Mouse (Mus musculus): ENCODE results near the gene Nr1i3. TPM values are rescaled to one million over a fixed set of nuclear protein-coding genes. Genes with fewer than 3 reads are reported as not detected.

Gene Nr1i3
- polyA plus RNA-seq, 1 experiment from 2014 or later = 0.24 TPM

- no peak for ATAC-seq (ENCODE audit: insufficient number of reproducible peaks, low FRiP score, low TSS enrichment, low read depth)
- peak overlapping the region; percentile 86 for H3K4me2 ChIP-seq (replicated peaks)
- peak overlapping the region; percentile 31 for H3K9ac ChIP-seq
- WGBS = 6% methylated on average over 22 of the region's 22 CpGs
- H3K36me3 ChIP-seq = peaks cover 14% of the 10 kb centered on the region; the same call in 1 of the 2 replicates
- peaks cover 12% of the 10 kb centered on the region for H3K4me1 ChIP-seq
- H3K27ac ChIP-seq (replicated peaks) = no peak overlapping the region
- H3K9me3 ChIP-seq (replicated peaks) = no peaks in the 10 kb centered on the region
- no peaks in the 10 kb centered on the region for H3K27me3 ChIP-seq
- peak overlapping the region; percentile 72 for H3K4me3 ChIP-seq (replicated peaks)
These were observed 7.8 kb downstream of the Nr1i3 start for GRCm38 (mm10) chr1:171221281-171222193.

GRCm38 (mm10) chr1:171222238-171223155 is 8.7 kb downstream of the Nr1i3 start, which contains the start of gene Tomm40l:
Tomm40l (minus strand) TSS chr1:171222514.
- Histone ChIP-seq H3K4me3 (replicated peaks) (peak within 1 kb of the TSS; percentile 72), H3K9me3 (replicated peaks) (no peaks in the 10 kb centered on the region), H3K4me2 (replicated peaks) (peak within 1 kb of the TSS; percentile 86), H3K9ac (peak within 1 kb of the TSS; percentile 31), H3K36me3 (peaks cover 14% of the 10 kb centered on the region; the same call in 1 of the 2 replicates), H3K4me1 (peaks cover 12% of the 10 kb centered on the region), H3K27me3 (no peaks in the 10 kb centered on the region), H3K27ac (replicated peaks) (peak within 1 kb of the TSS; percentile 94)
- WGBS = under 1% methylated on average over 28 of the region's 28 CpGs
- peak; percentile 97 for ATAC-seq (ENCODE audit: insufficient number of reproducible peaks, low FRiP score, low TSS enrichment, low read depth)

- H3K9ac ChIP-seq = no peak overlapping the region
- peak overlapping the region; percentile 86 for H3K4me2 ChIP-seq (replicated peaks)
- 82% methylated on average over 6 of the region's 6 CpGs for WGBS
- no peaks in the 10 kb centered on the region for H3K9me3 ChIP-seq (replicated peaks)
- no peaks in the 10 kb centered on the region for H3K27me3 ChIP-seq
- peak overlapping the region; percentile 72 for H3K4me3 ChIP-seq (replicated peaks)
- H3K4me1 ChIP-seq = peaks cover 12% of the 10 kb centered on the region
- no peak for ATAC-seq (ENCODE audit: insufficient number of reproducible peaks, low FRiP score, low TSS enrichment, low read depth)
- peak overlapping the region; percentile 94 for H3K27ac ChIP-seq (replicated peaks)
- H3K36me3 ChIP-seq = peaks cover 11% of the 10 kb centered on the region; the same call in 1 of the 2 replicates
These were observed 9.4 kb downstream of the Nr1i3 start for GRCm38 (mm10) chr1:171223168-171223567.

- Histone ChIP-seq H3K4me3 (replicated peaks) (no peak overlapping the region), H3K27me3 (no peaks in the 10 kb centered on the region), H3K9me3 (replicated peaks) (no peaks in the 10 kb centered on the region), H3K36me3 (peaks cover 10% of the 10 kb centered on the region; the same call in 1 of the 2 replicates), H3K9ac (no peak overlapping the region), H3K4me2 (replicated peaks) (no peak overlapping the region), H3K27ac (replicated peaks) (no peak overlapping the region), H3K4me1 (peaks cover 12% of the 10 kb centered on the region)
- ATAC-seq (ENCODE audit: insufficient number of reproducible peaks, low FRiP score, low TSS enrichment, low read depth) = no peak
- WGBS = 79% methylated on average over 2 of the region's 2 CpGs
These were observed 10.0 kb downstream of the Nr1i3 start for GRCm38 (mm10) chr1:171223796-171224195.

- ATAC-seq (ENCODE audit: insufficient number of reproducible peaks, low FRiP score, low TSS enrichment, low read depth) = no peak
- H3K9ac ChIP-seq = no peak within 1 kb of the TSS
- H3K4me1 ChIP-seq = peaks cover 13% of the 10 kb centered on the region
- H3K27me3 ChIP-seq = no peaks in the 10 kb centered on the region
- no peaks in the 10 kb centered on the region for H3K9me3 ChIP-seq (replicated peaks)
- no peak within 1 kb of the TSS for H3K27ac ChIP-seq (replicated peaks)
- WGBS = 76% methylated on average over 5 of the region's 5 CpGs
- H3K4me2 ChIP-seq (replicated peaks) = no peak within 1 kb of the TSS
- no peak within 1 kb of the TSS for H3K4me3 ChIP-seq (replicated peaks)
- H3K36me3 ChIP-seq = peaks cover under 1% of the 10 kb centered on the region; the same call in 1 of the 2 replicates
These were observed 11.1 kb downstream of the Nr1i3 start, which contains the start of gene Apoa2 for GRCm38 (mm10) chr1:171224857-171225256. Apoa2 (plus strand) TSS chr1:171225054.

GRCm38 (mm10) chr1:171226780-171227179 is 13.0 kb downstream of the Nr1i3 start:
- H3K4me1 ChIP-seq = peaks cover 13% of the 10 kb centered on the region
- H3K9me3 ChIP-seq (replicated peaks) = no peaks in the 10 kb centered on the region
- H3K4me3 ChIP-seq (replicated peaks) = no peak overlapping the region
- no peak overlapping the region for H3K27ac ChIP-seq (replicated peaks)
- no peaks in the 10 kb centered on the region for H3K36me3 ChIP-seq
- H3K9ac ChIP-seq = no peak overlapping the region
- H3K4me2 ChIP-seq (replicated peaks) = no peak overlapping the region
- ATAC-seq (ENCODE audit: insufficient number of reproducible peaks, low FRiP score, low TSS enrichment, low read depth) = no peak
- WGBS = 57% methylated on average over 4 of the region's 4 CpGs
- no peaks in the 10 kb centered on the region for H3K27me3 ChIP-seq

GRCm38 (mm10) chr1:171227879-171228278 is 14.1 kb downstream of the Nr1i3 start:
- Histone ChIP-seq H3K27ac (replicated peaks) (no peak overlapping the region), H3K4me2 (replicated peaks) (no peak overlapping the region), H3K27me3 (no peaks in the 10 kb centered on the region), H3K9me3 (replicated peaks) (no peaks in the 10 kb centered on the region), H3K4me3 (replicated peaks) (no peak overlapping the region), H3K4me1 (peaks cover 10% of the 10 kb centered on the region; the same call in 1 of the 2 replicates), H3K9ac (no peak overlapping the region), H3K36me3 (no peaks in the 10 kb centered on the region)
- ATAC-seq (ENCODE audit: insufficient number of reproducible peaks, low FRiP score, low TSS enrichment, low read depth) = no peak
- WGBS = 100% methylated on average over 1 of the region's 1 CpGs

GRCm38 (mm10) chr1:171229750-171230149 is 16.0 kb downstream of the Nr1i3 start:
- 43% methylated on average over 6 of the region's 6 CpGs for WGBS
- no peak overlapping the region for H3K27ac ChIP-seq (replicated peaks)
- H3K9ac ChIP-seq = no peak overlapping the region

GRCm38 (mm10) chr1:171230215-171230614 is 16.4 kb downstream of the Nr1i3 start:
- H3K4me2 ChIP-seq (replicated peaks) = no peak overlapping the region
- 35% methylated on average over 3 of the region's 3 CpGs for WGBS
- no peak overlapping the region for H3K4me3 ChIP-seq (replicated peaks)
- no peak overlapping the region for H3K9ac ChIP-seq
- peaks cover 10% of the 10 kb centered on the region; the same call in 1 of the 2 replicates for H3K4me1 ChIP-seq
- no peak for ATAC-seq (ENCODE audit: insufficient number of reproducible peaks, low FRiP score, low TSS enrichment, low read depth)
- peaks cover 20% of the 10 kb centered on the region for H3K36me3 ChIP-seq
- H3K27ac ChIP-seq (replicated peaks) = no peak overlapping the region
- H3K27me3 ChIP-seq = no peaks in the 10 kb centered on the region
- H3K9me3 ChIP-seq (replicated peaks) = no peaks in the 10 kb centered on the region

More at GRCm38 (mm10) chr1:171229750-171230149, 16.0 kb downstream of the Nr1i3 start:
- peaks cover 15% of the 10 kb centered on the region for H3K36me3 ChIP-seq
- no peaks in the 10 kb centered on the region for H3K9me3 ChIP-seq (replicated peaks)
- no peak overlapping the region for H3K4me3 ChIP-seq (replicated peaks)
- no peaks in the 10 kb centered on the region for H3K27me3 ChIP-seq
- H3K4me1 ChIP-seq = peaks cover 10% of the 10 kb centered on the region; the same call in 1 of the 2 replicates
- no peak for ATAC-seq (ENCODE audit: insufficient number of reproducible peaks, low FRiP score, low TSS enrichment, low read depth)
- no peak overlapping the region for H3K4me2 ChIP-seq (replicated peaks)

- H3K4me1 ChIP-seq = peaks cover 10% of the 10 kb centered on the region; the same call in 1 of the 2 replicates
- no peak overlapping the region for H3K4me3 ChIP-seq (replicated peaks)
- H3K9me3 ChIP-seq (replicated peaks) = no peaks in the 10 kb centered on the region
- no peak overlapping the region for H3K27ac ChIP-seq (replicated peaks)
- no peak for ATAC-seq (ENCODE audit: insufficient number of reproducible peaks, low FRiP score, low TSS enrichment, low read depth)
- no peak overlapping the region for H3K4me2 ChIP-seq (replicated peaks)
- H3K36me3 ChIP-seq = peaks cover 35% of the 10 kb centered on the region
- no peak overlapping the region for H3K9ac ChIP-seq
- H3K27me3 ChIP-seq = no peaks in the 10 kb centered on the region
- 44% methylated on average over 4 of the region's 4 CpGs for WGBS
These were observed 18.1 kb downstream of the Nr1i3 start for GRCm38 (mm10) chr1:171231844-171232243.
